Mouse (Mus musculus): ENCODE results near the gene Ttc39b.

- TF ChIP-seq POLR2A (IDR thresholded peaks at IDR 0.05; ENCODE audit: borderline replicate concordance, extremely low read depth, low read depth, low read length), result no peak
- TF ChIP-seq CTCF (IDR thresholded peaks at IDR 0.05; ENCODE audit: insufficient read depth, low read length), result no peak
Measured at GRCm38 (mm10) chr4:83211709-83212108, 112.3 kb downstream of the Ttc39b start.

Measured in lung, adult 2 months (tissue).